Mouse (Mus musculus): ENCODE results near the gene Agap1.

The Agap1 gene

DNA sequence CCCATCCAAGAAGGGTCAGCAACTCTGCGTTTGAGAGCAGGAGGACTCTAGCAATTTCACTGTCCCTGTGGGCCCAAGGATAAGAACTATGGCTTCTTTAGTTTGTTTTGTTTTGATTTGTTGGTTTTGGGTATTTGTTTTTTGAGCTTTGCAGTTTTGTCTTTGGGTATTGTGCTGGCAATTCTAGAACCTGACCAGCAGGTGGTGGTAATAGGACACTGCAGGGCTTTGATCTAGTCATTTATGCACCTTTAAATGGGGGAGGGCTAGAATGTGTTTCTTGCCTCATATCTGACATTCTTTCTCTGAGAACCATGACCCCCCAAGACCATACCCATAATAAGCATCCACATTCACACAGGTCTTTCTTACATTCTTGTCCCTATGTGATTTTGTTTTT is 315.7 kb downstream of the Agap1 start:
- no peak for DNase-seq

DNA sequence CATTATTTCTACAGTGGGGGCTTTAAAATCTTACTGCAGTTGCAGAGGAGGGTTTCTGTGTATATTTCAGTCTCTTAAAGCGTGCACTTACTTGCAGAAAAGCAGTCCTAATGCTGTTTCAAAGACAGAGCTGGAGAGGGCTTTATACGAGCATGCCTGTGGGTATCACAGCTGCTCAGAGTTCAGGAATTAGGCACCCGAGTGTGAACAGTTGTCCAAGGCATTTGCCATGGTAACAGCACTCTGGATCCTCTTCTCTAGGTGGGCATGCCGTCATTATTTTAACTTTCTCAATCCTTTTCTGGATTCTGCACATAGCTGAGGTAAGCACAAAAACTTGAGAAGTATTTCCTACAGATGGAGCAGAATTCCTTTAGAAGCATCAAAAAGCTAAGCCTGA is 321.1 kb downstream of the Agap1 start:
- DNase-seq = no peak

- no peak for DNase-seq
Measured at GRCm38 (mm10) chr1:89780675-89781074, 326.1 kb downstream of the Agap1 start.

GRCm38 (mm10) chr1:89781861-89782260 is 327.3 kb downstream of the Agap1 start:
- peak; percentile 36 for DNase-seq

DNA sequence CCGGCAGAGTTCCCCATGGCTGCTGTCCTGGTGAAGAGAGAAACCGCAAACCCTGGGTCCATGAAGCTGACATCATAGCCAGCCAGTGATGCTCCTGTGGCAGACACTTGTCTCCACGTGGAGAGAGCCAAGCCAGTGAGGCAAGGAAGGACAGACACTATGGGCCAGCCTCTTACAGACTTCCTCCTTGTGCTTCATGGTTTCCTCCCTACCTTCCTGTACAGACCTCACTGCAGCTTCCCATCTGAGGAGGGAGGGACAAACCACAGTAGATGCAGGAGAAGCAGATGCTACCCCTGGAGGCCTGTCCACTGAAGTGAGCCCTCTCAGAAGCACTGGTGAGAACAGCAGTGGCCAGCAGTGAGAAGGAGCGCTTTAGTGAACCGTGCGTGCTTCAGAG is 332.2 kb downstream of the Agap1 start:
- no peak for DNase-seq

GRCm38 (mm10) chr1:89798724-89799123 is 344.1 kb downstream of the Agap1 start:
- no peak for DNase-seq

GRCm38 (mm10) chr1:89801506-89801905 is 346.9 kb downstream of the Agap1 start:
- peak; percentile 12 for DNase-seq

GRCm38 (mm10) chr1:89804981-89805380 is 350.4 kb downstream of the Agap1 start:
- no peak for DNase-seq

DNA sequence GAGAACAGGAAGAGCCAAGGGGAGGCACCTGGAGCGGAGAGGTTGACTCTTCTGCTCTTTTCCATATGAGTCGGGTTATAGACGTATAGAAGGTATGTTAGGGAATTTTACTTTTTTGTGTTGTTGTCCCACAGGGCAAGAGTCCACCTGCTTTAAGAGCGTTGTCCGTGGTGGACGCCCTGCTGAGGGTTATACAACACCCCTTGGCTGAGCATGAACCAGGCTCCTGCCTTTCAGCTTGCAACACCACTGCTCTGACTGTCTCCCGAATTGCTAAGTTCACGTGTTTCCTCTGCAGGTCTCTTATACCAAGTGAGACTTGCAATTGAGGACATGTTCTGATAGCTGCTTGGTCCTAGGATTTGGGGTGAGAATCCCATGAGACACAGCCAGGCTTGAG is 358.2 kb downstream of the Agap1 start:
- DNase-seq = no peak

- no peak for DNase-seq
Measured at GRCm38 (mm10) chr1:89816487-89817206, 362.0 kb downstream of the Agap1 start.

GRCm38 (mm10) chr1:89821822-89822221 is 367.2 kb downstream of the Agap1 start:
- no peak for DNase-seq

GRCm38 (mm10) chr1:89822431-89822830 is 367.8 kb downstream of the Agap1 start:
- no peak for DNase-seq

- DNase-seq = no peak
Measured at GRCm38 (mm10) chr1:89823036-89823435, 368.4 kb downstream of the Agap1 start.

- no peak for DNase-seq
Measured at GRCm38 (mm10) chr1:89827051-89827450, 372.4 kb downstream of the Agap1 start.

GRCm38 (mm10) chr1:89831095-89831494 is 376.5 kb downstream of the Agap1 start:
- DNase-seq = peak; percentile 8

- DNase-seq = no peak
Measured at GRCm38 (mm10) chr1:89844064-89844463, 389.5 kb downstream of the Agap1 start.

DNA sequence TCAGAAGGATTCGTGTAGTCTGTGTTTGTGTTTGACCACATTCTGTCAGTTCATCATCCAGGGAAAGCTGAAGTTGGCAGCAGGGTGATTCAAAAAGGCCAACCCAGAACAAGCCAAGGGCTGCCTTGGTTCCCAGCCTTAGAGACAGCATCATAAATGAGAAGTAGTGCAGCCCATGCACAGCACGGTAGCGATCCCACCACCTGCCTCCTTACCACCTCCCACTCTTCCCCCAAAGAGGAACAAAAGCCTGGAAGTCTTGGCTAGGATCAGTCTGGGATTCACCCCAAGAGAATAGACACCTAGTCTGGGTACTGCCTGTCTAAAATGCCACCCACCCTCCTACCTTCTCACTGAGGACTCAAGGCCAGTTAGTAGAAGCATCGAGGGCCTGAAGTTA is 390.9 kb downstream of the Agap1 start:
- DNase-seq = no peak

- DNase-seq = no peak
Measured at GRCm38 (mm10) chr1:89846148-89846547, 391.5 kb downstream of the Agap1 start.

- no peak for DNase-seq
Measured at GRCm38 (mm10) chr1:89848356-89849039, 393.9 kb downstream of the Agap1 start.

GRCm38 (mm10) chr1:89849151-89849860 is 394.7 kb downstream of the Agap1 start:
- peak; percentile 16 for DNase-seq

GRCm38 (mm10) chr1:89849861-89850230 is 395.2 kb downstream of the Agap1 start:
- DNase-seq = peak; percentile 35

DNA sequence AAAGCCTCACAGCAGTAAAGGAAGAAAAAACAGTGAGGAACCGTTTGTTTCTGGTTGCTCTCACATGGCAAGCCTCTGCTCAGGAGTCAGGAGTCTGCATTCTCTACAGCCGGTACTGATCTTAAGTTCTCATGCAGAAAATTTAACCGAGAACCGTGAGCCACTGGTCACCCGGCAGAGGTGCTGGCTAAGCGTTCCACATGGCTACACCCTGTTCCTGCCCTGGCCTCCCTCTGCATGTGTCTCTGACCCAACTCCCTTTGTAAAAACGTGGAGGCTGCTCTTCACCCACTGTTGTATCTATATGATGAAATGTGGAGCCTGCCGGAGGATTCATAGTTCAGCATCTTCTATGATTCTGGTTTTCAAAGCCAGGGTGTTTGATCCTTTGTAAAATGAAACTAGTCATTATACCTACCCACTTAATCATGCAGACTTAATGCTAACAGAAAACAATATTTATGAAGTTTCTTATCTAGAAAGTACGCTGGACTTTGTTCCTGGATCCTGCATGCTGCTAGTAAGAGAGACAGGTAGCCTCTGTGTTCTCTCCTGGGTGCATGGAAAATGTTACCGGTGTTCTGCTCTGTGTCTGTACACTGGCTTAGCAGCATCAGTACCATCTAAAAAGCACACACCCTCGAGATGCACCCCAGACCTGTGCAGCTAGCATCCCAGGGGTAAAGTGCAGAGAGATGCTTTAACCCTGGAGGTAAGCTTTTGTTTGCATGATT is 396.2 kb downstream of the Agap1 start:
- DNase-seq = no peak

- DNase-seq = peak; percentile 70
Measured at GRCm38 (mm10) chr1:89859182-89859581, 404.6 kb downstream of the Agap1 start.

Measured in lung, postnatal 10 days (tissue).